Mouse (Mus musculus) kidney, embryonic 14.5 days (tissue): ENCODE measurements around the gene B3gnt4. TPM values are rescaled to one million over a fixed set of nuclear protein-coding genes. Genes with fewer than 3 reads are reported as not detected.

Experiments
- ATAC-seq: fragments of 200-750 bp; cut with Nextera tagmentation; 2 replicates; pipeline ENCODE4 v1.8.0; 2017; ENCODE audit warnings: moderate number of reproducible peaks, mild to moderate bottlenecking, moderate TSS enrichment, moderate library complexity; ENCODE audit not compliant: low FRiP score, low TSS enrichment
- H3K27ac ChIP-seq: fragments of 300-500 bp; sonication (generic); 2 replicates; pipeline ENCODE4 v1.5.1; 2014; ENCODE audit warnings: low read depth, mild to moderate bottlenecking, low read length, moderate library complexity, mixed read lengths
- H3K27me3 ChIP-seq: fragments of 300-500 bp; sonication (generic); 2 replicates; pipeline ENCODE4 v1.6.1; 2014; ENCODE audit warnings: mild to moderate bottlenecking, low read length; ENCODE audit not compliant: control insufficient read depth, insufficient read depth
- H3K36me3 ChIP-seq: fragments of 300-500 bp; sonication (generic); 2 replicates; pipeline ENCODE4 v1.6.1; 2014; ENCODE audit warnings: low read length, mixed read lengths; ENCODE audit not compliant: control insufficient read depth, insufficient read depth
- H3K4me1 ChIP-seq: fragments of 300-500 bp; sonication (generic); 2 replicates; pipeline ENCODE4 v1.6.1; 2014; ENCODE audit warnings: low read length, mixed read lengths; ENCODE audit not compliant: control insufficient read depth, insufficient read depth
- H3K4me2 ChIP-seq: fragments of 300-500 bp; sonication (generic); replicated peaks from 2 replicates; pipeline ENCODE4 v1.6.1; 2014; ENCODE audit warnings: low read depth, mild to moderate bottlenecking, low read length
- H3K4me3 ChIP-seq: fragments of 300-500 bp; sonication (generic); 2 replicates; pipeline ENCODE4 v1.5.1; 2014; ENCODE audit warnings: mild to moderate bottlenecking, low read length
- H3K9ac ChIP-seq: fragments of 300-500 bp; sonication (generic); 2 replicates; pipeline ENCODE4 v1.6.1; 2014; ENCODE audit warnings: low read depth, mild to moderate bottlenecking, low read length, moderate library complexity
- H3K9me3 ChIP-seq: fragments of 300-500 bp; sonication (generic); 2 replicates; pipeline ENCODE4 v1.6.1; 2016; ENCODE audit warnings: low read length; ENCODE audit not compliant: control insufficient read depth
- WGBS: fragments of 180-500 bp; shearing (Covaris S2); extraction: QIAGEN DNeasy Blood & Tissue Kit; methylation state at CpG from one replicate; pipeline ENCODE4 v1.1.7; 2014; 5-methylcytosine and 5-hydroxymethylcytosine counted together
- microRNA-seq: library from miRNA; unstranded; fragments of <30 nt; microRNA quantifications from one replicate; pipeline ENCODE4, GENCODE M21; 2016
- polyA plus RNA-seq: library from polyadenylated mRNA; unstranded; fragments of >200 nt; fragmentation: Nextera tagmentation; extraction: Ambion mirVana; gene quantifications from 2 replicates; pipeline ENCODE4 v1.2.1, GENCODE M21; 2014

B3gnt4 gene
- polyA plus RNA-seq, 1 experiment from 2014 or later, result 1.0 TPM

DNA sequence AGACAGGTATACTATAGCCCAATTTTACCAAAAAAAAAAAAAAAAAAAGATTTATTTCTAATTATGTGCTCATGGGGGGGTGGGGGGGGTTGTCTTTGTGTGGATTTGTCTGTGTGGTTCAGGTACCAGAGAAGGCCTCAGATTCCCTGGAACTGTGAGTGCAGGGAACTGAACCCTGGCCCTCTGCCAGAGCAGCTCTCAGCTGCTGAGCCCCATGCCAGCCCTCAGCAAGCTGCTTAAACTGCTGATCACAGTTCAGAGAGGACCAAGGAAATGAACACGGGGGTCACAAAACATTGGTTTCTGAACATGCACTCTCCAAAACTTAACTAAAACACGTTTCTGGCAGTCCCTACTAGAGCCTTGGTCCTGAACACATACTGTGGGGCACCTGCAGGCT lies 46.2 kb downstream of the B3gnt4 start:
- H3K36me3 ChIP-seq, result peaks cover 47% of the 10 kb centered on the region
- 70% methylated on average over 2 of the region's 2 CpGs for WGBS
- no peak for ATAC-seq

DNA sequence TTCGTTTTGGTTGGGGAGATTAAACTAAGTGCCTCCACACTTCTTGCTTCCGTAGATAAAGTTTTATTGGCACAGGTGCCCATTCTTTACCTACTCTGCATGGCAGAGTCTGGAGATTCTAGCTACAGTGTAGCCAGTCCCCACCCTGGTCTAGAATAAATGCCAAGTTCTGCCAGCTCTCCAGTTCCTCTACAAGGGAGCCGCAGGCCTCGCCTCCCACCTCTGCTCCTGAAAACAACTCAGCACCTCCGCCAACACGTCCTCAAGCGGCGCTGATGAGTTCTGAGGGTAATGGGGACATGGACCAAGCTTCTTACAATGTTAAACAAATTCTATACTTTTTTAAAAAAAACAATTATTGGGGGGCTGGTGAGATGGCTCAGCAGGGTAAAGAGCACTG lies 49.3 kb downstream of the B3gnt4 start:
- no peak for ATAC-seq
- Histone ChIP-seq H3K9ac (no peak overlapping the region), H3K27me3 (no peaks in the 10 kb centered on the region), H3K36me3 (peaks cover 71% of the 10 kb centered on the region), H3K4me1 (no peaks in the 10 kb centered on the region), H3K9me3 (no peaks in the 10 kb centered on the region), H3K27ac (no peak overlapping the region), H3K4me3 (no peak overlapping the region), H3K4me2 (no peak overlapping the region)
- 82% methylated on average over 8 of the region's 8 CpGs for WGBS

More for the DNA sequence above, 46.2 kb downstream of the B3gnt4 start:
- Histone ChIP-seq H3K27me3 (no peaks in the 10 kb centered on the region), H3K4me2 (no peak overlapping the region), H3K9ac (no peak overlapping the region), H3K4me3 (no peak overlapping the region), H3K27ac (no peak overlapping the region), H3K4me1 (no peaks in the 10 kb centered on the region), H3K9me3 (no peaks in the 10 kb centered on the region)

DNA sequence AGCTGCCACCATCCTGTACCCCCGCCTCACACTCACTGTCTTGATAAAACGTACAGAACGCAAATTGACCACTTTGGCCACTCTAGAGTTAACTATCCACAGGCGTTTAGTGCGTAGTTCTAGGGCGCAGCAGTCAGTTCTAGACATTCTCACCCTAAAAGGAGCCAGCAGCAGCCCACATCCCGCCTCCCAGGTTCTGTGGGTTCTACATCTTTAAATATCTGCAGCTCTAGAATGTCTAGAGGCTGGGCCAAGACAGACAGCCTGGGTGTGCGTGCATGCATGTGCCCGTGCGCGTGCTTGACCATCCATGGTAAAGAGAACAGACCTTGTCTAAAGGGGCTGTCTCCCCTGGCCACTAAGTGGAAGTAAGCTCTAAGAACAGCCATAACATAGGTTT lies 50.9 kb downstream of the B3gnt4 start:
- Histone ChIP-seq H3K36me3 (peaks cover 78% of the 10 kb centered on the region), H3K9me3 (no peaks in the 10 kb centered on the region), H3K27me3 (no peaks in the 10 kb centered on the region), H3K4me3 (no peak overlapping the region), H3K27ac (no peak overlapping the region), H3K9ac (no peak overlapping the region), H3K4me2 (no peak overlapping the region), H3K4me1 (no peaks in the 10 kb centered on the region)
- WGBS, result 91% methylated on average over 11 of the region's 11 CpGs
- ATAC-seq, result no peak

Small RNA genes within 50 kb of the gene (microRNA-seq; reads per million reads assigned to microRNA genes)
- not detected for gene Mir7647

Other genes with a start within 250 kb of the B3gnt4 start
- 39.4 and 43.2 TPM in 2 replicates for gene Bcl7a, start 166.6 kb upstream of the B3gnt4 start, polyA plus RNA-seq
- 13.4 and 26.6 TPM in 2 replicates for gene Mlxip, start 115.7 kb upstream of the B3gnt4 start, polyA plus RNA-seq
- gene Lrrc43, start 21.2 kb upstream of the B3gnt4 start, polyA plus RNA-seq, result not detected in 2 replicates
- not detected in 2 replicates for gene Il31, start 21.0 kb upstream of the B3gnt4 start, polyA plus RNA-seq
- 113 and 118 TPM in 2 replicates for gene Diablo, start 13.7 kb downstream of the B3gnt4 start, polyA plus RNA-seq
- gene Gm49027, start 15.0 kb downstream of the B3gnt4 start, polyA plus RNA-seq, result 0.34 and 0.49 TPM in 2 replicates
- 17.1 and 34.5 TPM in 2 replicates for gene Vps33a, start 62.6 kb downstream of the B3gnt4 start, polyA plus RNA-seq
- gene Clip1, start 174.2 kb downstream of the B3gnt4 start, polyA plus RNA-seq, result 20.7 and 32.6 TPM in 2 replicates
- gene Zcchc8, start 210.6 kb downstream of the B3gnt4 start, polyA plus RNA-seq, result 75.3 and 101 TPM in 2 replicates
- gene Rsrc2, start 239.0 kb downstream of the B3gnt4 start, polyA plus RNA-seq, result 128 and 153 TPM in 2 replicates
- gene Kntc1, start 239.3 kb downstream of the B3gnt4 start, polyA plus RNA-seq, result 33.7 and 35.9 TPM in 2 replicates